Mouse (Mus musculus) midbrain, postnatal 0 days (tissue): ENCODE data around the gene Clstn2. TPM values are rescaled to one million over a fixed set of nuclear protein-coding genes. Genes with fewer than 3 reads are reported as not detected.

Experiments used
- ATAC-seq: fragments of 200-750 bp; cut with Nextera tagmentation; 2 replicates; pipeline ENCODE4 v1.8.0; 2017; ENCODE audit warnings: moderate number of reproducible peaks, mild to moderate bottlenecking, moderate TSS enrichment, moderate library complexity; ENCODE audit not compliant: low FRiP score
- DNase-seq: peaks from one replicate; pipeline ENCODE4 v3.0.0-alpha.2; 2015; ENCODE audit warnings: low spot score
- H3K27ac ChIP-seq: fragments of 300-500 bp; sonication (generic); 2 replicates; pipeline ENCODE4 v1.5.1; 2014; ENCODE audit warnings: low read depth, mild to moderate bottlenecking, low read length, mixed read lengths
- H3K27me3 ChIP-seq: fragments of 300-500 bp; sonication (generic); 2 replicates; pipeline ENCODE4 v1.6.1; 2014; ENCODE audit warnings: low read length, control low read depth, mixed read lengths; ENCODE audit not compliant: insufficient read depth
- H3K36me3 ChIP-seq: fragments of 300-500 bp; sonication (generic); 2 replicates; pipeline ENCODE4 v1.6.1; 2014; ENCODE audit warnings: low read length, control low read depth, mixed read lengths; ENCODE audit not compliant: insufficient read depth
- H3K4me1 ChIP-seq: fragments of 300-500 bp; sonication (generic); 2 replicates; pipeline ENCODE4 v1.6.1; 2014; ENCODE audit warnings: mild to moderate bottlenecking, control low read depth, antibody characterized with exemption, low read length, mixed read lengths; ENCODE audit not compliant: insufficient read depth
- H3K4me2 ChIP-seq: fragments of 300-500 bp; sonication (generic); 2 replicates; pipeline ENCODE4 v1.6.1; 2014; ENCODE audit warnings: low read depth, mild to moderate bottlenecking, low read length, mixed read lengths; ENCODE audit not compliant: poor library complexity, severe bottlenecking
- H3K4me3 ChIP-seq: fragments of 300-500 bp; sonication (generic); 2 replicates; pipeline ENCODE4 v1.5.1; 2014; ENCODE audit warnings: low read depth, mild to moderate bottlenecking, low read length, moderate library complexity
- H3K9ac ChIP-seq: fragments of 300-500 bp; sonication (generic); replicated peaks from 2 replicates; pipeline ENCODE4 v1.6.1; 2014; ENCODE audit warnings: mild to moderate bottlenecking, low read length, moderate library complexity, mixed read lengths; ENCODE audit not compliant: poor library complexity, severe bottlenecking
- H3K9me3 ChIP-seq: fragments of 300-500 bp; sonication (generic); 2 replicates; pipeline ENCODE4 v1.6.1; 2016; ENCODE audit warnings: low read length, control low read depth
- CTCF ChIP-seq: IDR thresholded peaks from 2 replicates; pipeline ENCODE4 v1.5.1; 2016; ENCODE audit warnings: antibody characterized with exemption, mild to moderate bottlenecking
- WGBS: fragments of 180-500 bp; shearing (Covaris S2); extraction: QIAGEN DNeasy Blood & Tissue Kit; methylation state at CpG from one replicate; pipeline ENCODE4 v1.1.7; 2014; 5-methylcytosine and 5-hydroxymethylcytosine counted together
- polyA plus RNA-seq: library from polyadenylated mRNA; unstranded; fragments of >200 nt; fragmentation: Nextera tagmentation; extraction: Ambion mirVana; gene quantifications from 2 replicates; pipeline ENCODE4 v1.2.1, GENCODE M21; 2015
- total RNA-seq: library from RNA; depleted of rRNA; stranded (reverse); fragments of >200 nt; gene quantifications from 2 replicates; pipeline ENCODE4 v1.2.3, GENCODE M21; 2014

Gene Clstn2
- total and polyA plus RNA-seq, 2 experiments from 2014 or later: 9.2 to 45.7 TPM

DNA sequence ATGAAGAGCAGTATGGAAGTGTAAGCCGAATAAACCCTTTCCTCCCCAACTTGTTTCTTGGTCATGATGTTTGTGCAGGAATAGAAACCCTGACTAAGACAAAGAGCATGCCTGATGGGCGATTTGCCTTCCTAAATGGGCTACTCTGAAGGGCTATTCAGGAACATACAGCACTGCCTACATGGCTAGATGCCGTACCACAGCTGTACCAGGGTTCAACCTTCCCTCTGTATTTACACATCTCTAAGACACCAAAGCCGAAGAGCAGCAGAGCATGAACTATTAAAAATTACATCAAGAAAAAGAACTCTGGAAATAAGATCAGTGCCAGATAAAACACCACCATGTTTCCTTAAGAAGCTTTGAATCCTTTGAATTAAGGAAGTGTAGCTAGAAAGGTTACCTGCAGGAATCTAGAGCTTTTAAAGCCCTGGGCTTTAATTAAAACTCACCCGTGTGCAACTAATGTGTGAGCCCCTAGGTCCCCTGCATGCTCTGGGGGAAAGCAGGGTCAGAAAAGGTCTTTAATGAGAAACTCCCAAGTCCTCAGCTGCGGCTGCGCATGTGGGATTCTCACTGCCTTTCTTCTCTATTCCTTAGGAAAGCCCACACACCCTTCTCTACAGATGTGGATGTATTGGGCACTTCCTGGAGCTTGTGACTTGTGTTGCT is 277.2 kb downstream of the Clstn2 start:
- no peak for TF ChIP-seq CTCF
- no peaks in the 10 kb centered on the region for H3K27me3 ChIP-seq
- H3K4me2 ChIP-seq: no peak overlapping the region
- no peaks in the 10 kb centered on the region for H3K4me1 ChIP-seq
- no peaks in the 10 kb centered on the region for H3K36me3 ChIP-seq
- H3K27ac ChIP-seq: no peak overlapping the region
- WGBS: 61% methylated on average over 6 of the region's 7 CpGs
- H3K9ac ChIP-seq: no peak overlapping the region
- DNase-seq: no peak
- ATAC-seq: no peak
- no peaks in the 10 kb centered on the region for H3K9me3 ChIP-seq
- no peak overlapping the region for H3K4me3 ChIP-seq

GRCm38 (mm10) chr9:97753715-97754114 is 279.3 kb downstream of the Clstn2 start:
- no peak overlapping the region for H3K27ac ChIP-seq
- ATAC-seq (no peak), DNase-seq (no peak)
- WGBS: 77% methylated on average over 2 of the region's 2 CpGs
- H3K27me3 ChIP-seq: no peaks in the 10 kb centered on the region
- no peaks in the 10 kb centered on the region for H3K9me3 ChIP-seq
- no peak for TF ChIP-seq CTCF
- H3K4me1 ChIP-seq: no peaks in the 10 kb centered on the region
- H3K36me3 ChIP-seq: no peaks in the 10 kb centered on the region
- H3K9ac ChIP-seq: no peak overlapping the region
- no peak overlapping the region for H3K4me2 ChIP-seq
- no peak overlapping the region for H3K4me3 ChIP-seq

GRCm38 (mm10) chr9:97746574-97746973 is 286.4 kb downstream of the Clstn2 start:
- no peaks in the 10 kb centered on the region for H3K9me3 ChIP-seq
- ATAC-seq: no peak

DNA sequence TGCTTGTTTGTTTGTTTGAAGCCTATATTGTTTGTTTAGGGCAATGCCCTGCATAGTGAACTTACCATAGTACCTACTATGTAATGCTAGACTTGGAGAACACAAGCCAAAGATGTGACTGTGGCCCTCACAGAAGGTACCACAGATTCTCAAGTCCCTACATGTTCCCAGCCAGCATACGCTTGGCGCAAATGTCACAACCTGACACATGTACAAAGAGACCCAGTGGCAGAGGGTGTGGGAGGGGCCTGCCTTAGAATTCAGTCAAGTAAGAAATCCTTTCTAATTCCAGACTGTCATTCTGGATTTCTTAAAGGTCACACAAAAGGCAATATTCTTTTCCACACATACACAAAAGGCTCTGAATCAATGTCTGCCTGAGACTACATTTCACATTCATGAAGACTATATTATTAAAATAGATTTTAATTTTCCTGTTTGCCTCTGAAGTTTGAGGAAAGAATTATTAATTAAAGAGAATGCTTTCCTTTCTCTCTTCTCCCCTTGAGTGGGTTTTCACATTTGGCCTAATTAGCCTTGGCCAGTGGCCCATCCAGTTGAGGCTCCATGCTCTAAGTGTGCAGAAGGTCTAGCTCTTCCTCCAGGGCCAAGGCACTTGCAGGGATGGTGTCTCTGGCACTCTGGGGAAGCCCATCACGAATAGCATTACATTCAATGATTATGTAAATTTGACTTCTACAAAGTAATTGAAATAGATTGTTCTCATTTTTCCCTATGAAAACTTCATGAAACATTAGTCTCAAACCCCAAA is 305.1 kb downstream of the Clstn2 start:
- Histone ChIP-seq H3K27ac (no peak overlapping the region), H3K4me3 (no peak overlapping the region), H3K36me3 (no peaks in the 10 kb centered on the region), H3K27me3 (no peaks in the 10 kb centered on the region), H3K9ac (no peak overlapping the region), H3K9me3 (no peaks in the 10 kb centered on the region), H3K4me2 (no peak overlapping the region), H3K4me1 (no peaks in the 10 kb centered on the region)
- ATAC-seq (no peak), DNase-seq (peak; percentile 19)
- 63% methylated on average over 3 of the region's 3 CpGs for WGBS
- TF ChIP-seq CTCF: no peak

More at GRCm38 (mm10) chr9:97746574-97746973, 286.4 kb downstream of the Clstn2 start:
- no peak overlapping the region for H3K4me3 ChIP-seq
- H3K27ac ChIP-seq: no peak overlapping the region
- 60% methylated on average over 2 of the region's 2 CpGs for WGBS
- no peak for TF ChIP-seq CTCF
- no peaks in the 10 kb centered on the region for H3K4me1 ChIP-seq
- H3K9ac ChIP-seq: no peak overlapping the region
- H3K27me3 ChIP-seq: no peaks in the 10 kb centered on the region
- no peak for DNase-seq
- H3K4me2 ChIP-seq: no peak overlapping the region
- H3K36me3 ChIP-seq: no peaks in the 10 kb centered on the region

DNA sequence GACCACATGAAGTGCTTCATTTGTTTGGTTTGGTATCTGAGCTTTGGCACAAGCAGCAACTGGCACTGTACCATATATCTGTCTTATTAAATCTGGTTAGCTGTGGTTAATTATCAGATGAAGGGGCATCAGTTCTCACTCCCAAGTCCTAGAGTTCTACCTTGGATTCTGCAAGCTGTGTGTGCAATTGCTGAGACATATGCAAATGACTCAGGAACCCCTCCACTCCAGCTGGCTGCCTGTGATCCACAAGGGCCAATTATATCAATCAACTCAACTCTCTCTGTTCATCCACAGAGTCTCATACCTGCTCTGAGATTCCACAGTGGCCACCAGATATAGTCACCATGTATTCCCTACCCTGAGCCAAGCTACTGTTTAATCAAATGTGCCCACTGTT is 315.3 kb downstream of the Clstn2 start:
- no peak for ATAC-seq

GRCm38 (mm10) chr9:97717005-97717404 is 316.0 kb downstream of the Clstn2 start:
- H3K9ac ChIP-seq: no peak overlapping the region
- H3K27ac ChIP-seq: no peak overlapping the region
- no peaks in the 10 kb centered on the region for H3K4me1 ChIP-seq
- no peaks in the 10 kb centered on the region for H3K9me3 ChIP-seq
- H3K27me3 ChIP-seq: no peaks in the 10 kb centered on the region
- ATAC-seq: no peak
- TF ChIP-seq CTCF: no peak
- no peak overlapping the region for H3K4me2 ChIP-seq
- no peaks in the 10 kb centered on the region for H3K36me3 ChIP-seq
- H3K4me3 ChIP-seq: no peak overlapping the region
- DNase-seq: peak; percentile 25
- WGBS: 76% methylated on average over 7 of the region's 7 CpGs

More for the DNA sequence above, 315.3 kb downstream of the Clstn2 start:
- H3K9ac ChIP-seq: no peak overlapping the region
- H3K4me3 ChIP-seq: no peak overlapping the region
- H3K36me3 ChIP-seq: no peaks in the 10 kb centered on the region
- no peak for DNase-seq
- no peak overlapping the region for H3K4me2 ChIP-seq
- TF ChIP-seq CTCF: no peak
- H3K27ac ChIP-seq: no peak overlapping the region
- H3K27me3 ChIP-seq: no peaks in the 10 kb centered on the region
- no peaks in the 10 kb centered on the region for H3K9me3 ChIP-seq
- H3K4me1 ChIP-seq: no peaks in the 10 kb centered on the region
